Mouse (Mus musculus) naive thymus-derived CD4-positive, alpha-beta T cell, adult 2 months (primary cell): ENCODE data around the gene Npffr2.
"Not testable (repeated sequence)": the region's sequence is repeated elsewhere in the genome, so short reads cannot be mapped to it uniquely, and the experiment has no call there.

Experiments
- DNase-seq: peaks from one replicate; pipeline ENCODE4 v3.0.0-alpha.2; 2011; ENCODE audit warnings: low read depth

The Npffr2 gene

DNA sequence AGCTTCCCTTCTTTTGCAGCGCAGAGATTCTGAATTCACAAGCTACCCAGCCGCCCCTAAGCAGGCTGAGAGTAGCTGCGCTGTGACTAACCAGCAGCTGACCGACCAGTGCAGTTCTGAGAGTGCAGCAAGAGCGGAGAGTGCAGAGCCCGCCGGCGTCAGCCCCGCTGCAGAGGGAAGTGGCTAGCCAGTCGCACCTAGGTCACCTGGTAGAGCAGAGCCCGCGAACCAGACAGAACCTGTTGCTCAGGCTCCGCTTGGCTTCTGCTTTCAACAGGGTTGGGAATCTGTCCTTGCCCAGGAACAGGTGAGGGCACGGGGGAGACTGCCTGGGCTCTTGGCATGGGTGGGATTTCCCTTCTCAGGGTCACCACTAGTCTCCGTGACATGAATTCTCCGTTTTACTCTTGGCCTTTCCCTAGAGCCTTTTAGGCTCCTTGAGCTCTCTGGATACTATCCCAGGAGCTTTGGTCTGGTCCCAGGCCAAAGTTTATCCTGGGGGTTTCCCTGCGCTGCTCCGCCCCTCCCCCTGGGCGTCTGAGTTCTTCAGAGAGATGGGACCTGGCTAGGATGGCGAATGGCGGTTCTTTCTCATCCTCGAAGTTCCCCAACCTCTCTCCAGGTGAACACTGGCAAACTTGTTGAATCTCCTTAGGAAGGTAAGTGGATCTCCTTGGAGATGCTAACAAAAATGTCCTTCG is at the start of gene Npffr2:
Gene Npffr2, plus strand, starts transcription at position 552 of the 701 bp plus-strand sequence.
- DNase-seq, result no peak

DNA sequence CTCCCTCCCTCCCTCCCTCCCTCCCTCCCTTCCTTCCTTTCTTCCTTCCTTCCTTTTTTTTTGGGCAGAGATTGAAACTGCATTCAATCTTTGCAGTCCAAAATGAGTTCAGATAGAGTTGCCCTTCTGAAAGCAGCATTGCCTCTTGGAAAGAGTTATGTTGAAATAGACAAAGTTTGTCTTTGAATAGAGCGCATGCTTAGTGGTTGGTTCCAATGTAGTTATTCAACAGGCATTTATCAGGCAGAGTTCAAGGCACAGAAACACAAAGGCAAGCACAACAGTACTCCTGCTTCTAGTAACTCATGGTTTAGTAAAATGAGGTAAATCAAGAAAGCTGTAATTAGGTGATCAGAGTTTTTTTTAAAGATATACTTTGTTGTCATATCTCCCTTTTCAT is 34.7 kb upstream of the Npffr2 start:
- no peak for DNase-seq

DNA sequence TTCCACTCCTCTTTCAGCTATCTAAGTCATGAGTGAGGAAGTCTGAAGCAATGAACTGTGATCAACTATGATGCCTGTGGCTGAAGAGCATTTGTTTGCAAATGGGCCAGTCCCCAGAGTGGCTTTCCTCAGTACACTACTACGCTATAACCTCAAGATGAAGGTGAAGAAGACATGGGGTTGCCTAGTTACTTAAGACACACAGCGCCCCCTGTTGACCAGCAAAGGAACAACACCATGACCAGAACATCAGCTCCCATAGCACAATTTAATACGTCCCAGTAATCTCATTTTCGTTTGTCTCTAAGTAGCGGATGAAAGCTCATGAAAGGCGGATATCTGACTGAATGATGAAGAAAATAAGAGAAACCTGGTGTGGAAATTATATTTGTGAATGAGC is 27.0 kb upstream of the Npffr2 start:
- DNase-seq, result peak; percentile 14

DNA sequence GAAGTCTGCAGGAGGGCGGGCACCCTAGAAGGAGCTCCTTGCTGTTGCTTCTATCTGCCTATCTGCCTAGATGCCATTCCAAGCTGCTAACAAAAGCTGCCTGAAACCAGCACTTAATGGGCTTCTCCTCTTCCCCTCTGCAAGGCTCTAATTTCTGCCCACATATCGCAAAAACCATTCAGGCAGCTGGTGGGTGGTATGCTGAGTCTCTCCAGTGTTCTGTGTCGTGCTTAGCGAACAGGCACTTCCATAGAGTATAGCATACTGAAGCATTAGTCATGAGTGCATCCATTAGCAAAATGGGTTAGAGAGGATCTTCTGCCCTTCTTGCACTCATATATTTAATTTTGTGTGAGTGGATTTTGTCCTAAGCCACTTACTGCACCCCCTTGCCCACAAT is 8.6 kb upstream of the Npffr2 start:
- no peak for DNase-seq

DNA sequence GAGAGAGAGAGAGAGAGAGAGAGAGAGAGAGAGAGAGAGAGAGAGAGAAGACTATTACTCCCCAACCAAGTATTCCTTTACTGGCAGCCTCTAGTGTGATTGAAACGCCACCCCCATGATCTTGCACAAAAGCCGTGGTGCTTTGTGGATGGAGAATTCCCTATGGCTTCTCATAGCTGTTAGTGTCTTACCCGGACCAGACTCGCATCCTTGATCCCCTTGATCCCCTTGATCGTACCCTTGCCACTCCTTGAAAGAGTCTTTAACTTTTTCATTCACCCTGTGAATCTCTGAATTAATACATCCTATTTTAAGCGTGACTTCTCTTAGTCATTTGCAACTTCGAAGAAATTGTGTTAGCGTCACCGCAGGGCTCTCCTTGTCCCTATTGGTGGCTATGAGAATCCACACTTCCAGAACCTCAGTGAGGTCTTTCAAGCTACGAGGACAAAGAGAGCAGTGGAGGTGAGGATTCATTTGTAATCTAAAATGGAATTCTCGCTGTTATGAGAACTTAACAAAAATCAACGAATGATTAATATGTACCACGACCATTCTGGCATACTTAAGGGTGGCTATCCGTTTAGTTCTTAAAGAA is 949 bp upstream of the Npffr2 start:
- DNase-seq, result no peak

DNA sequence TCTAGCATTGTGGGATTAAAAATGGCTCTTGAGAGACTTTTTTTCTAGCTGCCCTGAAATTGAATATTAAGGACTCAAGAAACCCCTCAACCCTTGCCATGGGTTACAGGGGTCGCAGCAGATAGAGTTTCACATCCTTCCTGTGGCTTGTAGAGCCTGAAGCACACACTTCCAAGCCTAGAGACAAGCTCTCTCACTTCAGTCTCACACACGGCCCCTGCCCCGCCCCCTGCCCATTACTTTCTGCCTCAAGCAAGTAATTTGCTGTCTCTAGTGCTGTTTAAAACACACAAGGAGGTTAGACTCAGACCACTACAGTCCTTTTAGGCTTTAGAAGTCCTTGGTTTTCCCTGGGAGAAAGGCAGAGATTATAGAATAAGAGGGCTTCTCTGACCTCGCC is 1.7 kb downstream of the Npffr2 start:
- no peak for DNase-seq

DNA sequence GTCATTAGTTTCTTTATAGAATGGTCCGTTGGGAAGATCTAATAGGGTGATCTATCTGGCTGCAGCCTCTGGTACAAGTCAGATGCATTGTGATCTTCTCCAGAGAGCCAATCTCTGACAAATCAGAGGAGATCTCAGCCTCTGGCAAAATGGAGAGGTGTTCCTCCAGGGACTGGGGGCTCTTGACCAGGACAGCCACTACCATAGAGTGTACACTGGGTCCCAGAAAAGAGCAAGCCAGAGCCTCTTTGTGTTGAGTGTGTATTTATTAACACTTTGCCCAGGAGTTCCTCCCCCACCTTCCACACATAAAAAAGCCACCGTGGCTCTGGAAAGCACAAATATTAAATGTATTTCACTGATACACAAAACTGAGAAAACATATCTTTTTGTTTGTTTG is 2.2 kb downstream of the Npffr2 start:
- no peak for DNase-seq

DNA sequence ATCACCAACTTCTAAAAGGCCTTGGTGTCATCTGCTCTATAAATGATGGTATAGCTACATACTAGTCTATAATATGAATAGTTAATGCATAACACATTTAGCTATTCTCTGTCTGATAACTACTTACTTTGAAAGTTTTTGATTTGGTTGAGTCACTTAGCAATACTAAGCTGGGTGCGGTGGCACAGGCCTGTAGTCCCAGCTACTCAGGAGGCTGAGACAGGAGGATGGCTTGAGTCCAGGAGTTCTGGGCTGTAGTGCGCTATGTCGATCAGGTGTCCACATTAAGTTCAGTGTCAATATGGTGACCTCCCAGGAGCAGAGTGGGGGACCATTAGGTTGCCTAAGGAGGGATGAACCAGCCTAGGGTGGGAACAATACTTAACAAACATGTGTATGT is 8.8 kb downstream of the Npffr2 start:
- DNase-seq, result no peak

DNA sequence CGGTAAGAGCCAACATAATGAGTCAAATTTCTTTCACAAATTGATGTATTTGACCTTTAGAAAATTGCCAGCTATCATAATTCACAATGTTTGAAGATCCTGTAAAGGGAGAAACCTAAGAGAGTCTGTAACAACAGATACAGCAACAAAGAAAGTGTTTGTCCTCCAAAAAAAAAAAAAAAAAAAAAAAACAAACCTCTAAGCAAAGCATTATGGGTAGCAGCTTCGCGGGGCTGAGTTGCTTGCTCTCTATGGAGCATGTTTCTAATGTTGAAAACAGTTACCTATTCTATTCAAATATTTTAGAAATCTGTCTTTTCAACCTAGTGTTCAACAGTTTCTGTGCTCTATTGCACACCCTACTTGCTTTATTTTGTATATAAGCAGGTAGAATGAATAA is 15.2 kb downstream of the Npffr2 start:
- no peak for DNase-seq

DNA sequence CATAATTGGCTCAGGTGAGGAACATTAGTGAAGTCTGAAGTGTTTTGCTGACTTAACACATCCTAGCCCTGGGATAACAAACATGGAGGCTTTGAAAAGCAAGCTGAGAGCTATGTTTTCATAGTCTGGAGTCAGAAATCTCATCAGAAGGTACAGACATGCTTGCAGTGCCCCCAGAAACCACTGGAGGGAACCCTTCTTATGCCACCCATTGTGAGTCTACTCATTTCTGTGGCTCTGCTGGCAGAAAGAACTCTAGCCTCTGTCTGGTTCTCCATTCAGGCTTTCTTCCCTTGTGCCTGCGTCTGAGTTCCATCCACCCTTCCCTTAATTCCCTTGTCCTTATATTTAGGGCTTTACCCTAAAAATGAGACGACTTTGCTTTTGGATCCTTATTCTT is 16.2 kb downstream of the Npffr2 start:
- peak; percentile 1 for DNase-seq

DNA sequence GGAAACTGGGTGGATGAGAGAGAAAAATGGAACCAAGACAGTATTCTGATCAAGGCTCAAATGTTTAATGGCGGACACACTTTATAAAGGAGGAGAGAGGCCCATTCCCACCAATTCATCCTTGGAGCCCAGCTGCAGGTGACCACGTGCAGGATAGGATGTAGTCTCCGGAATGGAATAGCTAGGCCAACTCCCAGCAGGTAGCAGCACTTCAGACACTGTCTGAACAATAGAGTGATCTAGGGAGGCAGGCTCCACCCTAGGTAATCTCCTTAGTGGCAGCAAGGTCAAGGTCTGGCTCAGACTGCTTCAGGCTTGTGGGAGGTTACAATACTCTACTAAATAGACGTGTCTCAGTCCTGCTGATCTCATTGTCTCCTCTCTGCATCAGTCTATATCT is 31.9 kb downstream of the Npffr2 start:
- DNase-seq, result not testable (repeated sequence)

DNA sequence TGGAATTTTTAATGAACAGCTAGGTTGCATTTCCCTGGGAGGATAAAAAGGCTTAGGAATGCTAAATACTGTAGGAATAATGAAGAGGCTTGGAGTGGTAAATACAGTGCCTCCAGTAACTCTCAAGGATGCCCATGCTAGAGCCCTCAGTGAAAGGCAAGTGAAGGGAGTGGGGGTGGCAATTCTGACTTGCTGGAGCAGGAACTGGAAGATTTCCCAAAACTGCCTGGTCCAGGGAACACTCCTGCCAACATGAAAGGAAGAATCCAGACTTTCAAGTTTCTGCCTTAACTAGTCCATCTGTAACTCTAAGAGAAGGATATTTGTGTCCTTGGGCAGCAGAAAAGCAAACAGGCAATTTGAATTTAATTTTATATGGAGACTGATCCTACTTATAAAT is 34.2 kb downstream of the Npffr2 start:
- no peak for DNase-seq

DNA sequence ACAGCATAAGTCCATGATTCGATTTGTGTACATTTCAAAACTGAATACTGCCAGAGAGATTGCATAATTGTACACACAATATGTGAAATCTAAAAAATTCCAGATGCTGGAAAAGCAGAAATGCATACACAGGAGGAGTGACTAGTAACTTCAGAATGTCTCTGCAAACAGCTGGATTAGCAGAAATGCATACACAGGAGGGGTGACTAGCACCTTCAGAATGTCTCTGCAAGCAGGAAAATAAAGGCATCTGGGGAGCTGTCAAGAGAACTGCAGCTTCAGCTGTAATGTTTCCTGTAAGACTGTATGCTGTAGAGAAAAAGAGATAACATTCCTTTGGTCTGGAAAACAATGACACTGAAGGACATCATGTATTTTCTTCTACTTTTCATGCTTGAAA is 51.4 kb downstream of the Npffr2 start:
- no peak for DNase-seq

DNA sequence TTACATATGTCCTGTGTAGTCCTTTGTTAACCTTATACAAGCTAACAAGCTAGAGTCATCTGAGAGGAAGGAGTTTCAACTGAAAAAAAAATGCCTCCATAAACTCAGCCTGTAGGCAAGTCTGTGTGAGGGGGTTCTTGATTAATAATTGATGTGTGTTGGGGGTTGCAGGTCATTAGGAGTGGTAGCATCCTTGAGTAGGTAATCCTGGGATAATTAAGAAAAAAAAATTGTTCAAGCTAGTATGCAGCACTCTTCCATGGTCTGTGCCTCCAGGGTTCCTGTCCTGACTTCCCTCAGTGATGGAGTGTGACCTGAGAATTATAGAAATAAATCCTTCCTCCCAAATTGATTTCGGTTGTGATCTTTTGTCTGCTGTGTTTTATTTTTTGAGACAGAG is 52.0 kb downstream of the Npffr2 start:
- no peak for DNase-seq

DNA sequence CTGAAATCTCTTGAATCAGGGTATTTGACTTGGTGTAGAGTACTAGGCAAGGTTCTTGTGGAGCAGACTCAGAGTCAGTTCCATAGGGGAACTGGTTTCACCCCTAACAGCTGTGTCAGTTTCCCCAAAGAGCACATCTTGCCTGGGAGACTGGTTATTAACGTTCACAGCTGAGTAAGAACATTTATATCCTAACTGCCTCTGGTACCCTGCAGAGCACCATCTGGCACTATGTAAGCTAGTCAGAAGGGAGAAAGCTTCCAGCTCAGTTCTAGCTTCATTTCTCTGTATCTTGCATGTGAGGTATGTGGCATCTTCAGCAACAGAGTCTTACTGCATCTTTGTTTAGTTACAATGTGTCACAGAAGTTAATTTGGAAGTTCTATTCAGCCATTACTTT is 53.9 kb downstream of the Npffr2 start:
- DNase-seq, result no peak

DNA sequence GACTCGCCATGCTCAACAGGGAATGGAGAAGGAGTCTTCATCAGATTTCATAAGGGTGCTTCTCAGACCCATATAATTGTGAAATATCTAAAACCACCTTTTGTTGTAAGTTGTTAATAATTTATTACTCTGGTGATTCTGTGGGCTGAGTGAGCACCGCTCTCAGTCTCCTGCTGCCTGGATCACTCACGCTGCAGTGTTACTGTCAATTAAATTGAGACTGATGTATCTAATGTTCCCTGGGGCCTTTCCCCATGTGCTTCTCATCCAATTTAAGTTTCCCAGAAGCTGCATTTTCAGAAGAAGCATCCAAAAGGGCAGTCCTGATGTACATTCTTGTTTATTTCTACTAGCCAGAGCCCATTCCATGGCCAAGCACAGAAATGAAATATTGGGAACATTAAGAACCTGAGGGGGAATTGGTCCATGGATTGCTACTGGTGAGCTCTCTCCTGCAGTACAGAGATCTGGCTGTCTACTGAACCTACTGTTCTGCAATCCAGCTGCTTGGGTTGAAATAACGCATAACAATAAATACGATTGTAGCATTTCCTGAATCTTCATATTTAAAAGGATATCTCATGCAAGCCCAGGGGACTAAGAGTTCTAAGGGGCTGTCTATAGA is 54.6 kb downstream of the Npffr2 start:
- DNase-seq, result no peak

DNA sequence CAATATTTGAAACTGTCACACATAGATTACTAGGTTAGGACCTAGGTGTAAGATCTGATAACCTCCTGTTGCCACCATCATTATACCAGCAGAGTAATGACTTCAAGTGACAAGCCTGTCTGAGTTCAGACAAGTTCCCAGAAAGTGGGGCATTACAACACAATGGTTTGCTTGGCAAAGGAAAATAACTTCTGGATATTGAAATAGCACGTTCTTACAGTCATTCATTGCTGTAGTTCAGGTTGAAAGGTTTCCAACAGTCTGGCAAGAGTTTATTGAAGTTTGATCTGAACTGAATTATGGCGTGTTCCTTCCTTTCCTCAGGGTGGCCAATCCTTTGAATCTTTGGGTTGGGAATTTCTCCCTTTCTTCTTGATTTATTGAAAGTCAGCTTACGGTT is 57.8 kb downstream of the Npffr2 start:
- no peak for DNase-seq

DNA sequence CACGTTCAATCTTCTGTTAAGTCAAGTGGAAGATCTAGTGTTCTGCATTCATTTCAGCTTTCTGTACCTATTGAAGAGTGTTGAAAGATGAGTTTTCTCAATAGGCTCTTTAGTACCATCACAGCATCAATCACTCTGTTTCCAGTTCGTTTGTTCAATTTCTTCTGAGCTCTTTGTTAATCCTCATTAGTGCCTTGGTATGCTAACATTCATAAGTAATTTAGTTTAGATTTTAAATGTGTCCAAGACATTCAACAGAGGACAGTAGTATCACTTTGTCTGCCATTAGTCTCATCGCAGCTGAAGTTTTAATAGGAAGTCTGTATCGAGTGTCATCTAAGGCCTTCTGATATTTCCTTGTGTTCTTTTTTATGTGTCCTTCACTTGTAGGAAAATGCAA is 65.1 kb downstream of the Npffr2 start:
- no peak for DNase-seq

DNA sequence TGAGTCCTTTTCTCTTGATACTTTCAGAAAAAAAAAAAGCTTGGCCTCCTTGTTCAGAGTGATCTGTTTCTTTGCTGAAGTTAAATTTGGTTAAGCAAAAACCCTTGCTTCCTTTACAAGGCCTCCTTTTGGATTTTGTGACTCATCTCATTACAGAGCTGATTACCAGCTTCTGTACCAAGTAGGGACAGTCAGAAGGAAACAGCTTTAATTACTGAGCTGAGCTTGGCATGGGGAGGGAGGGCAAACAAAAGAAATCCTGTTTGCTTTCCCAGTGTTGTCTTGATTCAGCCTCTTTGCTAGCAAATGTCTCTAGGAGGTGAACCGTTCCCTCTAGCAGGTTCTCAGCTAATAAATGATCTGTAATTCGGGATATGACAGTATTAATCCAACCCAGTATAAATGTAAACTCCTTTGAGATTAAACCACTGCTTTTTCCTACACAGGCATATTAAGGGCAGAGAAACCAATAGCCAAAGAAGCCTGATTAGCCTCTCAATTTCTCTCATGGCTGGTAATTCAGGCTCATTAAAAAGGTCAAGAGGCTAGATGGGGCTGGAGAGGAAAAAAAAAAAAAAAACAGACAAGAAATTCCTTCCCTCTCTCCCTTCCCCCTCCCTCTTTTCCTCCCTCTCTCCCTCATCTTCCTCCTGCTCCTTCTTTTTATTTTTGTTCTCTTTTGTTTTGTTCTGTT is 84.2 kb downstream of the Npffr2 start:
- DNase-seq, result no peak

DNA sequence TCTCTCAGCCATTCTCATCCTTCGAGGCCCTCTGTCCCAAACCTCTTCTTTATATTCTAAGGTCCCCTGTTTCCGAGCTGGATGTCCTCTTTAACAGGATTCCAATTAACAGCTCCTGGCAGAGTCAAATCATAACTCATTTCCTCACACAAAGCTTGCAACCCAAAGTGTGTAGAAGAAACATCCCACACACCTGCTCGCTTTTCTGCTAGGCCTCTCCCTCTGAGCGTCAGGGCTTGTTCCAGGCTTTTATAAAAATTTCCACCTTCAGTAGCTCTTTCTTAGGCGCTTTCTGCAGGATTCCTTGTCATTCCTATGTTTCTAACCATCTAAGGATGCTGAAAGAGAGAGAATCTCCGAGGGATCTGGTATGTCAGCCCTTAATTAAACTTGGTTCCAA is 85.0 kb downstream of the Npffr2 start:
- DNase-seq, result no peak

DNA sequence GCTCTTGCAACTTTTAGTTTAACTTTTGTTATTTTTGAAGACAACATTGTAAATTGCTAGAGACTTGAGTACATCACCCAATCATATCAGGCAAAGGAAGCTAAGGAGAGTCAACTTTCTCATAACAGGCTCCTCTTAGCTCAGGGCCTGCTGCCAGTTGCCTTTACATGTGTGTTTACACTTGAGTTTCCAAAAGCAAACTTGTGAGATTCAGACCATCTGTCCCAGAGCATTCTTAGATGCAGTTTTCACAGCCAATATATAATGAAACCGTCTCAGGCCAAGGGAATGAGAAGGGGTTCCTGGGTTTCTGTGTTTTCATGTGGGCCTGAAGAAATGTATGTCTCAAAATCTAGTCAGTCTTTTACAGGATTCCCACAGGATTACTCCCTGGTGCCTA is 104.4 kb downstream of the Npffr2 start:
- DNase-seq, result no peak
